Mouse (Mus musculus) forebrain, embryonic 12.5 days (tissue): ENCODE measurements around the gene Srsf3. TPM values are rescaled to one million over a fixed set of nuclear protein-coding genes. Genes with fewer than 3 reads are reported as not detected.

Experiments used
- ATAC-seq: fragments of 200-750 bp; cut with Nextera tagmentation; 2 replicates; pipeline ENCODE4 v1.8.0; 2017; ENCODE audit warnings: moderate TSS enrichment; ENCODE audit not compliant: low FRiP score
- H3K27ac ChIP-seq: fragments of 300-500 bp; sonication (generic); 2 replicates; pipeline ENCODE4 v1.5.1; 2016; ENCODE audit warnings: mild to moderate bottlenecking
- H3K27me3 ChIP-seq: fragments of 300-500 bp; sonication (generic); 2 replicates; pipeline ENCODE4 v1.6.1; 2016; ENCODE audit warnings: mild to moderate bottlenecking
- H3K36me3 ChIP-seq: fragments of 300-500 bp; sonication (generic); replicated peaks from 2 replicates; pipeline ENCODE4 v1.6.1; 2016; ENCODE audit warnings: mild to moderate bottlenecking
- H3K4me1 ChIP-seq: fragments of 300-500 bp; sonication (generic); 2 replicates; pipeline ENCODE4 v1.6.1; 2016
- H3K4me2 ChIP-seq: fragments of 300-500 bp; sonication (generic); 2 replicates; pipeline ENCODE4 v1.6.1; 2016; ENCODE audit warnings: mild to moderate bottlenecking, moderate library complexity
- H3K4me3 ChIP-seq: fragments of 300-500 bp; sonication (generic); replicated peaks from 2 replicates; pipeline ENCODE4 v1.5.1; 2016; ENCODE audit warnings: mild to moderate bottlenecking
- H3K9ac ChIP-seq: fragments of 300-500 bp; sonication (generic); 2 replicates; pipeline ENCODE4 v1.6.1; 2016; ENCODE audit warnings: mild to moderate bottlenecking
- H3K9me3 ChIP-seq: fragments of 300-500 bp; sonication (generic); 2 replicates; pipeline ENCODE4 v1.6.1; 2016
- WGBS: fragments of 180-500 bp; shearing (Covaris S2); methylation state at CpG from one replicate; pipeline ENCODE4 v1.1.7; 2016; 5-methylcytosine and 5-hydroxymethylcytosine counted together
- polyA plus RNA-seq: library from polyadenylated mRNA; unstranded; fragments of >200 nt; fragmentation: Nextera tagmentation; extraction: Ambion mirVana; gene quantifications from 2 replicates; pipeline ENCODE4 v1.2.1, GENCODE M21; 2016

Gene Srsf3
- polyA plus RNA-seq, 1 experiment from 2014 or later: 852 TPM

- H3K4me2 ChIP-seq: no peak overlapping the region
- no peaks in the 10 kb centered on the region for H3K27me3 ChIP-seq
- H3K9me3 ChIP-seq: no peaks in the 10 kb centered on the region
- H3K4me3 ChIP-seq: no peak overlapping the region
- peaks cover 26% of the 10 kb centered on the region for H3K36me3 ChIP-seq
- no peak for ATAC-seq
- no peak overlapping the region for H3K9ac ChIP-seq
- 84% methylated on average over 1 of the region's 1 CpGs for WGBS
- H3K4me1 ChIP-seq: peaks cover 26% of the 10 kb centered on the region
- H3K27ac ChIP-seq: no peak overlapping the region
Measured at GRCm38 (mm10) chr17:29003740-29004139, 28.7 kb upstream of the Srsf3 start.

- Histone ChIP-seq H3K27ac (no peak overlapping the region), H3K4me1 (peaks cover 26% of the 10 kb centered on the region), H3K27me3 (no peaks in the 10 kb centered on the region), H3K9me3 (no peaks in the 10 kb centered on the region), H3K4me3 (no peak overlapping the region), H3K4me2 (peak overlapping the region; percentile 10; the same call in 1 of the 2 replicates), H3K36me3 (peaks cover 13% of the 10 kb centered on the region), H3K9ac (no peak overlapping the region)
- WGBS: 92% methylated on average over 3 of the region's 3 CpGs
- ATAC-seq: no peak
Measured at GRCm38 (mm10) chr17:29005002-29005401, 27.4 kb upstream of the Srsf3 start.

- 8% methylated on average over 7 of the region's 7 CpGs for WGBS
- no peaks in the 10 kb centered on the region for H3K36me3 ChIP-seq
- H3K4me2 ChIP-seq: peak overlapping the region; percentile 72
- peak overlapping the region; percentile 89; the same call in 1 of the 2 replicates for H3K27ac ChIP-seq
- no peaks in the 10 kb centered on the region for H3K27me3 ChIP-seq
- peak overlapping the region; percentile 91 for H3K9ac ChIP-seq
- no peaks in the 10 kb centered on the region for H3K9me3 ChIP-seq
- peaks cover 26% of the 10 kb centered on the region for H3K4me1 ChIP-seq
- peak overlapping the region; percentile 72 for H3K4me3 ChIP-seq
- no peak for ATAC-seq
Measured at GRCm38 (mm10) chr17:29006812-29007211, 25.6 kb upstream of the Srsf3 start.

GRCm38 (mm10) chr17:29007243-29007640, 25.2 kb upstream of the Srsf3 start:
- Histone ChIP-seq H3K4me3 (peak overlapping the region; percentile 72), H3K4me2 (peak overlapping the region; percentile 72), H3K27ac (peak overlapping the region; percentile 89), H3K9me3 (no peaks in the 10 kb centered on the region), H3K4me1 (peaks cover 26% of the 10 kb centered on the region), H3K36me3 (no peaks in the 10 kb centered on the region), H3K27me3 (no peaks in the 10 kb centered on the region), H3K9ac (peak overlapping the region; percentile 91)
- ATAC-seq: no peak
- WGBS: 0% methylated on average over 19 of the region's 19 CpGs

- H3K9me3 ChIP-seq: no peaks in the 10 kb centered on the region
- no peaks in the 10 kb centered on the region for H3K27me3 ChIP-seq
- H3K4me1 ChIP-seq: peaks cover 26% of the 10 kb centered on the region
- H3K4me3 ChIP-seq: peak within 1 kb of the TSS; percentile 72
- peak within 1 kb of the TSS; percentile 72 for H3K4me2 ChIP-seq
- peak; percentile 95 for ATAC-seq
- peak within 1 kb of the TSS; percentile 91 for H3K9ac ChIP-seq
- under 1% methylated on average over 58 of the region's 65 CpGs for WGBS
- no peaks in the 10 kb centered on the region for H3K36me3 ChIP-seq
- H3K27ac ChIP-seq: peak within 1 kb of the TSS; percentile 89
Measured at GRCm38 (mm10) chr17:29007641-29008325, 24.6 kb upstream of the Srsf3 start, which contains the start of gene Stk38. Gene Stk38, minus strand, starts transcription at chr17:29007995.

- peaks cover 26% of the 10 kb centered on the region for H3K4me1 ChIP-seq
- WGBS: 6% methylated on average over 8 of the region's 8 CpGs
- ATAC-seq: no peak
Measured at GRCm38 (mm10) chr17:29008326-29008650, 24.1 kb upstream of the Srsf3 start.

GRCm38 (mm10) chr17:29009181-29009580, 23.2 kb upstream of the Srsf3 start:
- no peaks in the 10 kb centered on the region for H3K27me3 ChIP-seq
- no peak overlapping the region for H3K4me3 ChIP-seq
- no peak overlapping the region for H3K27ac ChIP-seq
- WGBS: 89% methylated on average over 4 of the region's 4 CpGs
- H3K36me3 ChIP-seq: no peaks in the 10 kb centered on the region
- no peak overlapping the region for H3K9ac ChIP-seq
- H3K9me3 ChIP-seq: no peaks in the 10 kb centered on the region
- no peak overlapping the region for H3K4me2 ChIP-seq
- peaks cover 25% of the 10 kb centered on the region for H3K4me1 ChIP-seq
- ATAC-seq: no peak

More at GRCm38 (mm10) chr17:29008326-29008650, 24.1 kb upstream of the Srsf3 start:
- H3K4me2 ChIP-seq: peak overlapping the region; percentile 72
- H3K36me3 ChIP-seq: no peaks in the 10 kb centered on the region
- peak overlapping the region; percentile 72 for H3K4me3 ChIP-seq
- H3K27ac ChIP-seq: peak overlapping the region; percentile 89
- H3K9me3 ChIP-seq: no peaks in the 10 kb centered on the region
- H3K27me3 ChIP-seq: no peaks in the 10 kb centered on the region
- H3K9ac ChIP-seq: peak overlapping the region; percentile 91

- no peaks in the 10 kb centered on the region for H3K27me3 ChIP-seq
- H3K9me3 ChIP-seq: no peaks in the 10 kb centered on the region
- no peak overlapping the region for H3K4me3 ChIP-seq
- H3K9ac ChIP-seq: no peak overlapping the region
- H3K36me3 ChIP-seq: no peaks in the 10 kb centered on the region
- no peaks in the 10 kb centered on the region for H3K4me1 ChIP-seq
- no peak overlapping the region for H3K27ac ChIP-seq
- H3K4me2 ChIP-seq: no peak overlapping the region
- ATAC-seq: no peak
Measured at GRCm38 (mm10) chr17:29014235-29014634, 18.2 kb upstream of the Srsf3 start.

- Histone ChIP-seq H3K4me2 (no peak overlapping the region), H3K27ac (no peak overlapping the region), H3K4me3 (no peak overlapping the region), H3K4me1 (no peaks in the 10 kb centered on the region), H3K9ac (no peak overlapping the region), H3K9me3 (no peaks in the 10 kb centered on the region), H3K36me3 (no peaks in the 10 kb centered on the region), H3K27me3 (no peaks in the 10 kb centered on the region)
- ATAC-seq: no peak
- WGBS: 25% methylated on average over 2 of the region's 2 CpGs
Measured at GRCm38 (mm10) chr17:29015638-29016037, 16.8 kb upstream of the Srsf3 start.

- Histone ChIP-seq H3K9me3 (no peaks in the 10 kb centered on the region), H3K4me2 (no peak overlapping the region), H3K9ac (no peak overlapping the region), H3K4me1 (no peaks in the 10 kb centered on the region), H3K27me3 (no peaks in the 10 kb centered on the region), H3K27ac (no peak overlapping the region), H3K4me3 (no peak overlapping the region), H3K36me3 (no peaks in the 10 kb centered on the region)
- WGBS: 89% methylated on average over 4 of the region's 4 CpGs
- ATAC-seq: no peak
Measured at GRCm38 (mm10) chr17:29016705-29017104, 15.7 kb upstream of the Srsf3 start.

- H3K4me3 ChIP-seq: no peak overlapping the region
- H3K4me1 ChIP-seq: no peaks in the 10 kb centered on the region; the same call in 1 of the 2 replicates
- no peak for ATAC-seq
- no peak overlapping the region for H3K4me2 ChIP-seq
- no peaks in the 10 kb centered on the region for H3K9me3 ChIP-seq
- H3K36me3 ChIP-seq: no peaks in the 10 kb centered on the region
- WGBS: 50% methylated on average over 11 of the region's 11 CpGs
- no peak overlapping the region for H3K9ac ChIP-seq
- H3K27ac ChIP-seq: no peak overlapping the region
- no peaks in the 10 kb centered on the region for H3K27me3 ChIP-seq
Measured at GRCm38 (mm10) chr17:29018292-29018984, 14.0 kb upstream of the Srsf3 start.

- H3K27ac ChIP-seq: no peak overlapping the region
- no peak overlapping the region for H3K4me2 ChIP-seq
- no peak overlapping the region for H3K9ac ChIP-seq
- no peak for ATAC-seq
- no peaks in the 10 kb centered on the region for H3K36me3 ChIP-seq
- H3K27me3 ChIP-seq: peaks cover 3% of the 10 kb centered on the region; the same call in 1 of the 2 replicates
- peaks cover under 1% of the 10 kb centered on the region for H3K4me1 ChIP-seq
- H3K9me3 ChIP-seq: no peaks in the 10 kb centered on the region
- WGBS: 81% methylated on average over 7 of the region's 7 CpGs
- no peak overlapping the region for H3K4me3 ChIP-seq
Measured at GRCm38 (mm10) chr17:29019391-29019790, 13.0 kb upstream of the Srsf3 start.

GRCm38 (mm10) chr17:29020444-29020843, 12.0 kb upstream of the Srsf3 start:
- no peak overlapping the region for H3K4me2 ChIP-seq
- no peak overlapping the region for H3K27ac ChIP-seq
- no peak for ATAC-seq
- no peaks in the 10 kb centered on the region for H3K36me3 ChIP-seq
- peaks cover 6% of the 10 kb centered on the region; the same call in 1 of the 2 replicates for H3K27me3 ChIP-seq
- H3K9ac ChIP-seq: no peak overlapping the region
- H3K9me3 ChIP-seq: no peaks in the 10 kb centered on the region
- H3K4me3 ChIP-seq: no peak overlapping the region
- peaks cover 10% of the 10 kb centered on the region for H3K4me1 ChIP-seq
